In the genomic region with DNA sequence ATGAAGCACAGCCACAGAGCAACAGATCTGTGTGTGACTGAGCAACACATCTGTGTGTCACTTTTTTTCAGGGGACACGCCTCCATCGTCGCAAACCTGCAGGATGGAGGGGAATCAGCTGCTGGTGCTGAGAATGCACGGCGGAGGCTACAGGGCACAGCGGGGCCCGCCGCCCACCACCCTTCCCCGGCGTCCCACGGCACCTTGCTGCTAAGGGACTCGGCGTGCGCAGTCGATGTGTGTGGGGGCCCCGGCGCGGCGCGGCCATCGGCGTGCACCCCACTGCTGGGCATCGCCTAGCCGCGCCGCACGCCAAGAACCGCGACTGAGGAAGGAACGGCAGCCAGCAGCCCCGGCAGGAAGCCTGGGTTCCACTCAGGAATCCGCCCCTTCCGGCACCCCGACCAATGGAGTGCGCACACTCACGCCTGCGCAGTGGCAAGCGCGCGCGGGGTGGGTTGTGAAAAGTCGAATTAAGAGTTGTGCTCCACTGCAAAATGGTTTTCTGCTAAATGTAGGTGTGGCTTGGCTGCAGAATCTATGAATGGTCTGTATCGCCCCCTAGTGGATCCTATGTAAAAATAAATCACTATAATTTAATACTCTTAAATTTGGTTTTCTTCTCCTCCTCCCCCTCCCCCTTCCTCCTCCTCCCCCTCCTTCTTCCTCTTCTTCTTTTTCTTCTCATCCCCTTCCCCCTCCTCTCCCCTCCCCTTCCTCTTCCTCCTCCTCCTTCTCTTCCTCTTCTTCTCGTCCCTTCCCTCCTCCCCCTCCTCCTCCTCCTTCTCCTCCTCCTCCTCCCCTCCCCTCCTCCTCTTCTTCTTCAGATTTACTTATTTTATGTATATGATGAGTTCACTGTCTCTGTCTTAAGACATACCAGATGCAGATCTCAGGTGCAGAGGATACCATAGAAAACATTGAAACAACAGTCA, we compare ENCODE assay signal across 8 mouse cellular contexts. TPM values are rescaled to one million over a fixed set of nuclear protein-coding genes. Genes with fewer than 3 reads are reported as not detected.
DNase-seq lines count a peak whose midpoint lies in the region; ATAC-seq lines count a peak whose summit lies in the region.

A gene (minus strand): TSS at position 293 of the 935 bp plus-strand sequence.
A gene (minus strand): TSS at position 341 of the 935 bp plus-strand sequence.
A gene (minus strand): TSS at position 426 of the 935 bp plus-strand sequence.

- peak within 1 kb of the TSS; percentile 93 for H3K9ac ChIP-seq in heart, embryonic 14.5 days (ENCODE audit: low read length)
- H3K9ac ChIP-seq in liver, embryonic 13.5 days: peak within 1 kb of the TSS; percentile 92
- peak within 1 kb of the TSS; percentile 97 for H3K9ac ChIP-seq in stomach, embryonic 16.5 days (ENCODE audit: low read length)

- ATAC-seq in CD4-positive, CD25-positive, alpha-beta regulatory T cell, adult 4 months: peak; percentile 99
- ATAC-seq in heart, embryonic 14.5 days (ENCODE audit: insufficient number of reproducible peaks, insufficient read depth, low FRiP score, low read depth): peak; percentile 98
- peak; percentile 99 for ATAC-seq in liver, embryonic 13.5 days (ENCODE audit: low read depth)
- ATAC-seq in stomach, embryonic 16.5 days (ENCODE audit: insufficient read depth, low FRiP score): peak; percentile 100

- H3K9me3 ChIP-seq in heart, embryonic 14.5 days (ENCODE audit: control insufficient read depth, low read length): no peaks in the 10 kb centered on the region
- no peaks in the 10 kb centered on the region for H3K9me3 ChIP-seq in liver, embryonic 13.5 days (replicated peaks)
- no peaks in the 10 kb centered on the region for H3K9me3 ChIP-seq in stomach, embryonic 16.5 days (replicated peaks; ENCODE audit: control insufficient read depth, low read length)

- H3K27ac ChIP-seq in heart, embryonic 14.5 days (replicated peaks in 1 of 2; ENCODE audit: control insufficient read depth in 1 of 2, insufficient read depth in 1 of 2, low read depth in 2 of 2, low read length in 2 of 2): peak within 1 kb of the TSS; percentile 76 to 78
- peak within 1 kb of the TSS; percentile 92 for H3K27ac ChIP-seq in liver, embryonic 13.5 days
- peak within 1 kb of the TSS; percentile 86 for H3K27ac ChIP-seq in stomach, embryonic 16.5 days (ENCODE audit: low read length)

- H3K27me3 ChIP-seq in heart, embryonic 14.5 days (ENCODE audit: control insufficient read depth, insufficient read depth, low read length): no peaks in the 10 kb centered on the region
- no peaks in the 10 kb centered on the region for H3K27me3 ChIP-seq in liver, embryonic 13.5 days
- H3K27me3 ChIP-seq in stomach, embryonic 16.5 days (ENCODE audit: control insufficient read depth, insufficient read depth, low read length): no peaks in the 10 kb centered on the region

- H3K36me3 ChIP-seq in heart, embryonic 14.5 days (ENCODE audit: control insufficient read depth, insufficient read depth, low read length): peaks cover 23% of the 10 kb centered on the region
- peaks cover 14% of the 10 kb centered on the region for H3K36me3 ChIP-seq in liver, embryonic 13.5 days
- H3K36me3 ChIP-seq in stomach, embryonic 16.5 days (ENCODE audit: control insufficient read depth, insufficient read depth, low read length): peaks cover 14% of the 10 kb centered on the region

- H3K4me1 ChIP-seq in heart, embryonic 14.5 days (ENCODE audit: control insufficient read depth in 2 of 2, insufficient read depth in 2 of 2, low read length in 2 of 2): peaks cover 0 to 6% of the 10 kb centered on the region in 2 experiments; a peak in 2 of 4 replicates
- peaks cover 8% of the 10 kb centered on the region for H3K4me1 ChIP-seq in liver, embryonic 13.5 days (replicated peaks)
- peaks cover 5% of the 10 kb centered on the region; the same call in 1 of the 2 replicates for H3K4me1 ChIP-seq in stomach, embryonic 16.5 days (ENCODE audit: control insufficient read depth, insufficient read depth, low read length)

- peak within 1 kb of the TSS; percentile 86 to 88 for H3K4me3 ChIP-seq in heart, embryonic 14.5 days (ENCODE audit: control insufficient read depth in 1 of 2, insufficient read depth in 1 of 2, low read depth in 1 of 2, low read length in 2 of 2)
- H3K4me3 ChIP-seq in liver, embryonic 13.5 days (replicated peaks): peak within 1 kb of the TSS; percentile 88
- H3K4me3 ChIP-seq in stomach, embryonic 16.5 days (replicated peaks; ENCODE audit: low read length): peak within 1 kb of the TSS; percentile 92

- H3K4me2 ChIP-seq in heart, embryonic 14.5 days (ENCODE audit: low read length): peak within 1 kb of the TSS; percentile 71
- peak within 1 kb of the TSS; percentile 77 for H3K4me2 ChIP-seq in liver, embryonic 13.5 days
- peak within 1 kb of the TSS; percentile 58 for H3K4me2 ChIP-seq in stomach, embryonic 16.5 days (ENCODE audit: low read depth, low read length)

- WGBS in heart, embryonic 14.5 days: under 1% methylated on average over 43 of the region's 44 CpGs
- under 1% methylated on average over 44 of the region's 44 CpGs for WGBS in liver, embryonic 13.5 days (ENCODE audit: insufficient replicate concordance)
- 0% methylated on average over 42 of the region's 44 CpGs for WGBS in stomach, embryonic 16.5 days

- DNase-seq in c-Kit-negative CD71-positive TER-119-positive erythroid progenitor cells, embryonic 14.5 days (ENCODE audit: low read depth, low spot score): peak; percentile 96
- DNase-seq in fibroblast of lung, adult 2 months (ENCODE audit: low read depth): peak; percentile 94
- DNase-seq in kidney, postnatal 14 days: peak; percentile 97
- DNase-seq in liver, embryonic 13.5 days: peak; percentile 97
- DNase-seq in neural tube, embryonic 10.5 days (ENCODE audit: extremely low spot score, low spot score): peak; percentile 96

RNA-seq across cellular contexts. Expression of the first gene that starts in this region (rescaled TPM):
- 10 to 100 TPM in 1 of 2 experiments, 1 to 10 TPM in 1; 8.9 to 11.2 TPM for polyA plus RNA-seq in CD4-positive, CD25-positive, alpha-beta regulatory T cell, adult 4 months (2017; shearing (Covaris generic))
- 5.5 and 7.6 TPM in 2 replicates for polyA plus RNA-seq in heart, embryonic 14.5 days (2014; fragmentation: Nextera tagmentation; extraction: Ambion mirVana)
- polyA plus RNA-seq in liver, embryonic 13.5 days (2015; fragmentation: Nextera tagmentation; extraction: Ambion mirVana): 5.8 and 6.7 TPM in 2 replicates
- 2.0 TPM in 1 of 2 replicates, not detected in the other for polyA plus RNA-seq in stomach, embryonic 16.5 days (2015; fragmentation: Nextera tagmentation; extraction: Ambion mirVana)

RNA-seq across cellular contexts. Expression of the second gene that starts in this region (rescaled TPM):
- under 1 TPM; 0.52 to 0.98 TPM for polyA plus RNA-seq in CD4-positive, CD25-positive, alpha-beta regulatory T cell, adult 4 months (2017; shearing (Covaris generic))
- polyA plus RNA-seq in heart, embryonic 14.5 days (2014; fragmentation: Nextera tagmentation; extraction: Ambion mirVana): 0.20 and 0.49 TPM in 2 replicates
- 0.15 and 0.29 TPM in 2 replicates for polyA plus RNA-seq in liver, embryonic 13.5 days (2015; fragmentation: Nextera tagmentation; extraction: Ambion mirVana)
- 0.74 and 0.84 TPM in 2 replicates for polyA plus RNA-seq in stomach, embryonic 16.5 days (2015; fragmentation: Nextera tagmentation; extraction: Ambion mirVana)

RNA-seq across cellular contexts. Expression of the third gene that starts in this region (rescaled TPM):
- 10 to 100 TPM; 52.6 to 54.6 TPM for polyA plus RNA-seq in CD4-positive, CD25-positive, alpha-beta regulatory T cell, adult 4 months (2017; shearing (Covaris generic))
- polyA plus RNA-seq in heart, embryonic 14.5 days (2014; fragmentation: Nextera tagmentation; extraction: Ambion mirVana): 66.7 and 68.8 TPM in 2 replicates
- polyA plus RNA-seq in liver, embryonic 13.5 days (2015; fragmentation: Nextera tagmentation; extraction: Ambion mirVana): 63.7 and 73.5 TPM in 2 replicates
- 67.5 and 67.6 TPM in 2 replicates for polyA plus RNA-seq in stomach, embryonic 16.5 days (2015; fragmentation: Nextera tagmentation; extraction: Ambion mirVana)

Comparison
In these comparisons a context has a peak if more than half of its experiments do, and no peak if none do; other contexts are left out.
1. Peak in every context shown above with its lines: DNase-seq, ATAC-seq, H3K4me3 ChIP-seq and H3K27ac ChIP-seq.